Mouse (Mus musculus) layer of hippocampus, postnatal 14 days (tissue): Measurements from ENCODE around the gene Cd3g. TPM values are rescaled to one million over a fixed set of nuclear protein-coding genes. Genes with fewer than 3 reads are reported as not detected.

Experiments used
- DNase-seq, 2 experiments: peaks; one replicate each; pipeline ENCODE4 v3.0.0; 2021 to 2022; ENCODE audit warnings: low spot score in 2 of 2, mixed read lengths in 1 of 2
- long read RNA-seq, 2 experiments: library from polyadenylated mRNA; stranded (forward); transcript quantifications; one replicate each; pipeline ENCODE4 v2.0.0; 2021
- total RNA-seq, 2 experiments: library from RNA; stranded (reverse); gene quantifications; 2 replicates each; pipeline ENCODE4 v1.2.3; 2021

The Cd3g gene
- total RNA-seq, result not detected
- long read RNA-seq, experiment 1, result 0 reads
- long read RNA-seq, experiment 2, result 0 reads

DNA sequence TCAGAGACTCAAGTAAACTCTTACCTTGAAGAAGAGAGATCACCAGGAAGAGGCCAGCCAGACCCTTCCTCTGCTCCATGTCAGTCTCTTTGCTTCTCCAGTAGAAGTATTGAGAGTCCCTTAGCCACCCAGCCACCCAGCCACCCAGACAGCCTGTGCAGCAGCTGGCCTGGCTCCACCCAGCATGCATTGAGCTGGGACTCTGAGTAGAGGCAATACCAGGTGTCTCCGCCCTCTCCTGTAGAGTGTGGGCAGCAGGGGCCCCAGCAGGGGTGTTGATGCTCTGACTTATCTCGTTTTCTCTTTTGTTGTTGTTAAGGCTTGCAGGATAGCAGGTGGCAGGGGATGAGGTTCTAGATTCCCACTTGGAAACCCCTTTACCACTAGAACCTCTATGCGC, at the start of gene Cd3g:
Gene Cd3g, minus strand, starts transcription at position 190 of the 400 bp plus-strand sequence.
- DNase-seq, result no peak

DNA sequence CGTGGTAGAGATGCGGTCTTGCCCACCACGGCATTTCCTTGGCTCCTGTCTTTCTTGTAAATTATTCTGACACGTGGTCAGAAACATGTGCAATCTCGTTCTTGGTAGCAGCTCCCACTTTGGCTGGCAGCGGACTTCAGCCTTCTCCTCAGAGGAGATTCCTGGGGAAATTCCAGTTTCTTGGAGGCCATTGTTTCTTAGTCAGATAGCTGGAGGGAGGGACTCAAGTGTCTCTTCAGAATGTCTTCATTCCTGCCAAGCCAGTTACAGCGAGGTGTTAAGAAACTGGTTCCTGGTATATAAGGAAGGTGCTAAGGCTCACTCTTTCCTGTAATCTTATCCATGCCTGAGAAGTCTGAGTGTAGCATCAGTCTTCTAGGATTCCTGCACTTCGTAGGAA, 47.1 kb upstream of the Cd3g start:
- no peak for DNase-seq

DNA sequence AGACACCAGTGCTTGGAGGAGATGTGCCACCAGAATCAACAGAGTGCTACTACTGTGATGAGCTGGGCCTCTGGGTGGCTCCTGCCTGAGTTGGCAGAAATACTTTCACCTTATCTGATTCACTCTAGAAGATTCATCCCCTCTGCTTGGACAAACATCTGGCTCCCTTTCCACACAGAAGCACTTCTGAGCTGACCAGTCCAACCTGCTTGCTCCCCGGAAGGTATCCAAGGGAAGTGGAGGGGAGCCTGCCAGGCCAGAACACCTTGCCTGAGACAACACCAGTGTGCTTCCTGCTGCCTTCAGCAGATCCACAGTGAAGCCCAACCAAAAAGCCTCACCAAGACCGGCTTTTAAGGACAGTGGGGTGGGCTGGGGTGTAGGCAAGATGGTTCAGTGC, 44.0 kb upstream of the Cd3g start:
- no peak for DNase-seq

DNA sequence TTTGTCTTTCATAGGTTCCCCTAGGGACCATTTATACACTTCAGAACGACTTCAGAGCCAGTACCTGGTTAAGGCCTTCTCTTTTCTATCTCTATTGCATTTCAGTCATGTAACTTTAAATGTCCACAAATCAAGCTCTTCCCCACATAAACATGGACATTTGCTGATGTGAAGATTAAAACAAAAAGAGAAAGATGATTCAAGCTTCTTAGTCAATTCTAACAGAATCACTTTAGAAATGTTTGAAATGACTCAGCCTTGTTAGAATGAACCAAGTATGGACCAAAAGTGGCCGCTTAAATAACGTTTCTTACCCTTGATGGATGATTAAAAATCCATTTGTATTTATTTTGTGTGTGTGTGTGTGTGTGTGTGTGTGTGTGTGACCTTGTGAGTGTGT, 43.4 kb upstream of the Cd3g start:
- no peak for DNase-seq

DNA sequence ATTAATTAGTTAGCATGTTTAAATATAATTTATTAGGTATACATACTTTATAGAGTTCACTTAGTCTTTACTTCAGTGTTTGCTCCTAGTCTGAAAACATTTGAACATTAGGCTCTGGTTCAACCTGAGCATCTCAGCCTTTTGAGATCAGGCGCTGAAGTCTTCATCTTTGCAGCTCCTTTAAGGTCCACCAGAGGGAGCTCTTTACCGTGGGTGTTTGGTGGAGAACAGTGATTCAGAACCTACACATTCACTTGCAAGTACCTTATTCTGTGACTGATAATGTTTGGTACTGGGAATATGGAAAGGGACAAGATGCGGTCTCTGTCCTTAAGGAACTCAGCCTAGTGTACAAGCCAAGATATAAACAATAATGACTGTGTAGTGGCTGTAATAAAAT, 42.6 kb upstream of the Cd3g start:
- peak; percentile 32 to 48 for DNase-seq

DNA sequence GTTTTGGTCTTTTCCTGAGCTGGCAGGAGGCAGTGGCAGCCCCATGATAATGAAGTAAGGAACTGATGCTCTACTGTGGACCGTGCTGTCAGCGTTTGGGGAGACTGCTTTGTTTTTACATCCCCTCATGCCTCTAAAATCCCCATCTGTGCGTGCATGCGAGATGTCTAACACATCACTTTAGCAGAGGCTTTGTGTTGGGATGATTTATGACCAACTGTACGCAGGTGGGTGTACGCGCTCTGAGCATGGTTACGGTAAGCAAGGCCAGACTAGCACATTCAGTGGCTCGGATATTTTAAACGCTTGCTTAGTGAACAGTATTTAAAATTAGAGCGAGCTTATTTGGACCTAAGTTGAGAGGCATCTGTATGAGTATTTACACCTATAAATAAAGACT, 37.8 kb upstream of the Cd3g start:
- DNase-seq, result no peak

DNA sequence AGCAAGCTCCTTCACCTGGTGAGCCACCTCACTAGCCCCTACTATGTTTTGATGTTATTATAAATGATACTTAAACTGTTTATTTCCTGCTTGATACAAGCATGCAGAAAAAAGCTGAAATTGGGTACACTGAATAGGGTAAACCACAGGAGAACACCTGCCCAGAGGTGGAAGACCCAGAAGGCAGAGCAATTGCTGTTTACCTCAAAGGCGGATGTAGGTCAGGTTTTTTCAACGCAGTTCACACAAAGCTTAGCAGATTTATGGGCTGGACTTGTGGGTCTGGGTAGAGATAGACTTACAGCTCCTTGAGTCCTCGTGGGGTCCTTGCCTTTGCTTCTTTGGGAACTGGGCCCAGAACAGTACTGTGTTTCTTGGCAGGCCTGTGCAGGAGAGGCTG, 35.6 kb upstream of the Cd3g start:
- DNase-seq, result no peak

DNA sequence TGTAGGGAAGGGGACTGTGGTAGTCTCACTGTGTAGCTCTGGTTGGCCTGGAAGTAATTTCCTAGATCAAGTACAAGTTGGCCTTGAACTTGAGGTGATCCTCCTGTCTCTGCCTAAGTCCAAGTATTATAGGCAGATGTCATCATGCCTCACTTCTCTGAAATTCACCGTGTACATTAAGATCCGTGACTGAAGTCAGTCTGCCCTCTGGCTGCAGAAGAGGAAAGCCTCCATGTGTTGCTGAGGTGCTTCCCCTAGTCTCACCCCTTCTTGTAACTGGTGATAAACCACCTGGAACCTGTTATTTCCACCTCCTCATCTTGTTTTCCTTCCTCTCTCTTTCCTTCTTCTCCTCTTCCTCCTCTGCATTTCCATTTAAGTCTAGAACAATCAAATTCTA, 34.6 kb upstream of the Cd3g start:
- no peak for DNase-seq

DNA sequence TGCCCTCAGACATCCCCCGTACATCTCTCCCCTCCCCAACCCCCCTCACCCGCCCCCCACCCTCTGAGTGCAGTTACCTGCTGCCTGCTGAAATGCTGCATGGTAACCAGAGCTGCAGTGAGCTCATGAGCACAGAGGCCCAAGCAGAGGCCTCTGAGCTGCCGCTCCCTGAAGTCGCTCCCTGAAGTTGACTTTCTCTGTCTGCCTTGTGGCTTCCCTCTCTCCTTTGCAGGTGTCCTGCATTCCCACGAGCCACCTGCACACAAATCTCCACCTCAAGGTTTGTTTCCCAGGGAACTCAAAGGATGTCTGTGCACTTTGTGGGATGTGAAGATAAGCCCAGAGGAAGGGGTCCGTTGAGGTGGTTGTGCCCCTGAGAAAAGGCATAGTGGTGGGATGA, 31.1 kb upstream of the Cd3g start:
- no peak for DNase-seq

DNA sequence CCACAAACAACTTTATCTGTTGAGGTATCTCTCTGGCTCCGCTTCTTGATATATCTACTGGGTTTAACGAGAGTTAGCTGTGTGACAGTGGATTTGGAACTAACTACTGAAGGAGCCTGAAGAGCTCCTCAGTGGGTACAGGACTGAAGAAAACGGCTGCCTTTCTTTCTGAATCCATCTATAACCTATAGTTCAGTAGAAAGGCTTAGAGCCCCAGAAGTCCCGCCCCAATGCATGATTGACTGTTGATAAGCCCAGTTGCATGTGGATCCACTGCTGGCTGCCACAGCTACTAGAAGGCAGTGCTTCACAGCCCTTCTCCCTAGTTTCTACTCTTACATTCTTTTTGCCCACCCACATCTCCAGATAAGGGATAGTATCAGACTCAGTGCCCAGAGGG, 30.2 kb upstream of the Cd3g start:
- DNase-seq, result no peak

DNA sequence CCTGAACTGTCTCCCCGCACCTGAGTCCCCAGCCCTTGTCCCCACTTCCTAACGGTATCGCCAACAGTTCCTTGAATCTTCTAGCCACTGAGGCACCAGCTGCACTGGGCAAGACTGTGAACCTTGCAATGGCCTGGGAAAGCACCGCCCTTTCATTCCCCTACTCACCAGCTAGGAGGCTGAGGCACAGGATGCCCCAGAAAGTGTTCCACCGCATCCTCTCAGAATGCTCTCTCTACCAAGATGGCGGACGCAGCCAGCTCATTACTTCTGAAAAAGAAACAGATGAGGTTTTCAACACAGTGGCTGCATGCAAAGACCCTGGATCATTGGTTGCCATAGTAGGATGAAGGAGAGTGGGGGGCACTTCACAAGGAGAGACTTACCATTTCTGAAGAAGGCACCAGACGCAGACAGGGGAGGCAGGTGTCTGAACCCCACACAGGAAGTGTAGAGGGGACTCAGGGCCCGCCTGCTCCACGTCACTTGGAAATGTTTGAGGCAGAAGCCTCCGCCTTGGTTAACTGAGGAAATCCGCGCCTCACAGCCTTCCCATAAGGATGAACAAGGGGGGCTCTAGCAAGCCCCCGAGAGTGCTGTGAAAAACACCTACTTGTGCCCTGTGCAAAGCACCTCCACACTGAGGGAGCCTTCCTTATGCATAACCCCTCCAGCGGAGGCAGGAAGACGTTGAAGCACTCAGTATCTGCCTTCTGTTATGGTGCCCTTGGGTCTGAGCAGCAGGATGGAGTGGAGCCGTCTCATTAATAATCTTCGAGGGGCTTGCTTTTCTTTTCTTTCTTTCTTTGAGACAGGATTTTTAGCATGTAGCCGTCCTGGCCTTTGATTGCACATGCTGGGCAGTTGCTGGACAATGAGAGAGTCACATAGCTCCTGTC, 29.2 kb upstream of the Cd3g start, which contains the start of gene Cd3e:
Gene Cd3e, minus strand, starts transcription at position 448 of the 899 bp plus-strand sequence.
- no peak for DNase-seq

DNA sequence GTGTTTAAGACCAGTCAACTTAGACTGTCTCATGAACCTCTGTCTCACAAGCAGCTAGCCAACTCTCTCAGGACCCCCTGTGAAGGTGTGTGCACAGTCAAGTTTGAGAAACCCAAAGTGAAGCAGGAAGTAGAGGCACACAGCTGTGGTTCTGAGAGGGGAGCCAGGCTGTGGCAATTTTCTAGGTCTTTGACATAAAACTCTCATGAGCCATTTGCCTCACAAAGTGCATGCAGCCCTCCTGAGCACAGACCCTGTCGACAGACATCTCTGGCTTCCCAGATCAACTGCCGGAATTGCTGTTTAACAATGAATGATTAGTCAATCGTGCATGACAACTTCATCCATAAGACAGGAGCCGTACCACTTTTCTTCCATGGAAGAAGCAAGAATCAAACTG, 28.1 kb upstream of the Cd3g start:
- no peak for DNase-seq

DNA sequence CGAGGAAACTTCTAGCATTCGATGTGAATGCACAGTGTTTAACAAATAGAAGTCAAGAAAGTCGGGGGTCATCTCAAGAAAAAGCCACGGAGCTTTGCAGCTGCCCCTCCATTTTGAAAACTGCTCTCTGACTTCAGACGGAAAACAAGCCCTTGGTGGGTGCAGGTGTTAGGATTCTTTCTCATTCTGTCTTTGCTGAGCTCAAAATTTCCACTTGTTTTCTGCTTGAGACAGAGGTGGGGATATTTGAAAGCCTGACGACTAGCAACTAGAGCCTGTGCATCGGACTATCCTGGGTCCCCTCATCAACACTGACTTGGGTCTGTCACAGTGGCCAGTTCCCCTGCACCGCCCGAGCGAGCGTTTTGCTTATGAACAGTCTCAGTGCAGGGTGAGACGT, 27.2 kb upstream of the Cd3g start:
- DNase-seq, result no peak

DNA sequence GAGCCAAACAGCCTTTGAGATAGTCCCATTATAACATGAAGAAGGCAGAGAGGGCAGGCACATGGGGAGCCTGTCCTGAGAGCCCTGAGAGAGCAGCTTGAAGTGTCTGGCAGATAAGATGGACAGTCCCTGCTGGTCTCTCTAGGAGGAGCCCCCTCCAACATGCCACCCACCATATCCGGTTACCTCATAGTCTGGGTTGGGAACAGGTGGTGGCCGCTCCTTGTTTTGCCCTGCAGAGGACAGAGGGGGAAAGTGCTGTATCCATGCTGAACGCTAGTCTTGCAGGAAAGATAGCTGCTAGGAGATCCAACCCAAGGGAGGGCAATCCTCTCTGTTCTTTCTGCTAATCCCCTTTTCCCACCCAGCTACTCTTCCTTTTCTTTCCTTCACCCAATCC, 20.0 kb upstream of the Cd3g start:
- no peak for DNase-seq

DNA sequence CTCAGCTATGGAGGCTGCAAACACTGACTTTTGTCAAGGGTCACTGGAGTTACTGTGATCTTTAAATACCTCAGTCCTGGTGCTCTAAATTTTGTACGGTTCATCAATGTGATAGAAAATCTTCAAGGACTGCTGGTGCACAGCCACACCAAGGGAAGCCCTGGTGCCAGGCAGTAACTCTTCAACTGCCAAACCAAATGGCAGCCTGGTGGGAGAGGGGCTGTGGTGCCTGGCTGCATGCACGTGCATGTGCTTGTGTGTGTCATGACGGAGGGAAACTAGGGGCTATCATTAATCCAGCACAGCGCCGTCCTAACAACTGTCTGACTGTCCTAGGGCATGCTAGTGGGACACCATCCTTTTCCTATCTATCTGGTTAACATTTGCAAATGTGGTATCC, 19.5 kb upstream of the Cd3g start:
- no peak for DNase-seq

DNA sequence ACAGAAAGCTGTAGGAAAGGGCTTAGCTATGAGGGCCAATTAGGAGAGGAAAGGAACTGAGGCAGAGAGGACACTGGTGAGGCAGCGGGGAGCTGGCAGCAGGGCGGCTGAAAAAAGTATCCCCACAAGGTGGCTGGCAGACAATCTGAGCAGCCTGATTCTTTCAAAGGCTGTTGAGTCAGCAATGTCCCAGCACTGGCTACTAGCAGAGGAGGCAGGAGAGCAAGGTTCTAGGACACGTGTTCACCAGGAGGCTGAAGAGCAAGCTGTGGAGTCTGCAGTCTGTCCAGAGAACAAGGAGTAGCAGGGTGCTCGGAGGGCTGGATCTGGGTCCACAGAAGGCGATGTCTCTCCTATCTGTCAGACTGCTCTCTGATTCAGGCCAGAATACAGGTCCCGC, 18.9 kb upstream of the Cd3g start:
- no peak for DNase-seq

DNA sequence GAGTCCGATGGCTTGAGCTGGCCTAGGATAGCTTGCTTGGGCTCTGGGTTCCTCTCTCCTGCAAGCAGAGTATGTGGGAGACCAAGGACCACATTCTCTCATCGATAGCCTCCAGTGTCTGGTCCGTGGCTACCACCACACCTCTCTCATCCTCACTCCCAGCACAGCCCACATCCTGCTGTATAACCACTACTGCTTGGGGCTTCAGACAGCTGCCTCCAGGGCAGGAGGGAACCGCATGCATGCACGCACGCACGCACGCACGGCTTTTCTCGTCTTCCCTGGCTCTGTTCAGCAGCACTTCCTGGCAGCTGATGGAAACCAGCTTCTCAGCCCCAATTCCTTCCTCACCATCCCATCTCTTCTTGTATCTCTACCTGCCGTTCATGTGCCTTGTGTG, 17.9 kb upstream of the Cd3g start:
- no peak for DNase-seq

DNA sequence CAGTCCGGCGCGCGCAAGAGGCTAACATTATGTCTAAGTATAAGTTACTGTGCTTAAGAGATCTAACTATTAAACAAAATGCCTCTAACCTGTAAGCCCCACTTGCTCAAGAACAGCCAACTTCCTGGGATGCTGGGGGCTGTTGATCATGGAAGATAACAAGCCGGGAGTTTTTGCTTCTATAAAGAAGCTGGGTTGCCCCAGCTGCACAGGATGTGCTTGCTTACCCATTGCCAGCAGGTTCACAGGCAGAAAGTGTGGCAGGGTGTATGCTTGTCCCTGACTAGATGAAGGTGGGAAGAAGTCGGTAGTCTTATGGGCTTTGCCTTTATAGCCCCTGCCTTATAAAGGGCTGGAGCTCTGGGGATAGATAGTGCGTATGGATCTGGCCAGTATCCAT, 16.4 kb upstream of the Cd3g start:
- DNase-seq, result no peak

DNA sequence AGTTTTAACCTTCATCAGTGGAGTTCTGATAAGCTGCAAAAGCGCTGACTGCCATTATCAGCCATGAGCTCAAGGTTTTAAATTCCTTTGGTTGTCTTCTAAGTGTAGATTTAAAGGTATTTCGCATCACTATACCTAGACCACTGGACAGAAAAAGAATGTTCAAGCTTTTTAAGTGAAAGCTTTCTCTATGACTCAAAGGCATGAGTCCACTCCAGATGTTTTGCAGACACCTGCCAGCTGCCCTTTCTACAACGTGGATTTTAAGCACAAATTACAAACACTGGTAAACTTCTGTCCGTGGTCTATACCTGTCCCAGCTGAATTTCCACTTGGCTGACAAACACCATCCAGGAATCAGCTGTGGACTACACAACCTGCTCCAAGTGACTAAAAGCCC, 14.7 kb upstream of the Cd3g start:
- no peak for DNase-seq

DNA sequence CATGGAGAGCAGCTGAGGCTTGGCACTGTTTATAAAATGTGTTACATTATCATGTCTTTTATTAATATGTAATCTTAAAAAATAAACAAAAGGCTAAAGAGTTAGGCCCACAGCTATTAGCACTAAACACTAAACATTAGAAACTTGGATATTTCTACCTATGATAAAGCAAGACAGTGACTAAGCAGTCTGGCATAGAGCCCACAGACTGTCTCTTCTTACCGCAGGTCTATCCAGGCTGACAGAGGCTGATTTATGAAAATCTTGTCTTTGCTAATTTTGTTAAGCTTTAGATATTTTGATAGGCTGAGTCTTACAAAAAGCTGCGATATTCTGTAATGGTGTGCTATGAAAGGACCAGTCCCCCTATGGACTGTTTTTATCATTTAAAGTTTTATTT, 13.0 kb upstream of the Cd3g start:
- DNase-seq, result no peak

DNA sequence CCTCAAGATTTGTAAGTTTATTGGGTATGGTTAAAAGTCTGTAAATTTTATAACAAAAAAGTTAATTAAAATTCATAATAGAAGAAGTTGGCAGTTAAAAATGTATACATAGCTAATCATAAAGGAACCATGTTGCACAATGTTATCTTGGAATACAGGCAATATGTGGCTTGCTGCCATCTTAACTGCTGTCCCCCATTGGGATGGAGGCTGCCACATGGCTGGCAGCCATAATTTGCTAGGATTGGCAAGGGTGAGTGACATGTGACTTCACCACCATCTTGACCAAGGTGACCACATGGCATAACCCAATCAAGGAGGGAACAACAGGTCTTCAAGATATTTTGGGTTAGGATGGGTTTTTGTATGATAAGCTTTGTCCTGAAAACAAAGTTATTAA, 12.0 kb upstream of the Cd3g start:
- DNase-seq, result no peak

DNA sequence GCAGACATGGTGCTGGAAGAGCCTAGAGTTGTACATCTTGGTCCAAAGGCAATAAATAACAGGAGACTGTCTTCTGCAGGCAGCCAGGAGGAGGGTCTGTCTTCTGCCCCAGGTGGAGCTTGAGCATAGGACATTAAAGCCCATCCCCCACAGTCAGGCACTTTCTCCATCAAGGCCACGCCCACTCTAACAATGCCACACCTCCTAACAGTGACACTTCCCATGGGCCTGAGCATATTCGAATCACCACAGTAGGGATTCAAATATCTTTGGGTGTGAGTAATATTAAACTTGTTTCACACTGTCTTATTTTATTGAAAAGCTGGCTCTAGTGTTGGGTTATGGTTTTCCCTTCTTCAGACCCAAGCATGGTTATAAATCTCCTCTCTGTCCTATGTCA, 11.6 kb upstream of the Cd3g start:
- no peak for DNase-seq

DNA sequence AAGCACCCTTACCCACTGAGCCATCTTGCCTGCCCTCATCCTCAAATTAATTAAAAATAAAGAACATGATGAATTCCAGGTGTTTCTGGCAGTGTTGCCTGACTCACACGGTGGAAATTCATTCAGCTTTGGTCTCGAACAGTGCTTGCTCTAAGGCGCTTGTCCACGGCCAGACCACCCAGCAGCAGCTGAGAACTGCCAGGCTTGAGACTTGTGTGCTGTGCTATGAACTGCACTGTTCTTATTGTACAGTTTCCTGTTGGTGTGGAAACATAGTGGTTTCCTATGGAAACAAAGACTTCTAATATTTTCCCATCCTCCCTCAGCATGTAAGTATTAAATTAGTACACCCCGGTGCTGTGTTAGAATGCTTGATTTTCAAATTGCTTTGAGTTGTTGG, 6.7 kb upstream of the Cd3g start:
- DNase-seq, result no peak
